Mouse (Mus musculus) erythroid progenitor cell, adult 5-6 weeks (primary cell): ENCODE measurements around the gene Mycbpap. TPM values are rescaled to one million over a fixed set of nuclear protein-coding genes. Genes with fewer than 3 reads are reported as not detected.

ENCODE experiments used
- ATAC-seq: replicated peaks from 2 replicates; pipeline ENCODE4 v1.8.0; 2016; ENCODE audit warnings: moderate number of reproducible peaks, mild to moderate bottlenecking, moderate TSS enrichment, inconsistent platforms; ENCODE audit not compliant: poor library complexity, low FRiP score, severe bottlenecking
- total RNA-seq, 2 experiments: library from RNA; stranded (forward) in 1 of 2; stranded (reverse) in 1 of 2; fragments of 150-400 nt in 1 of 2; fragments of 186-747, 209-891 nt in 1 of 2; gene quantifications; 2 replicates each; pipeline versions ENCODE4 v1.2.3 to v1.2.4; 2015 to 2017; ENCODE audit warnings: low replicate concordance in 2 of 2

The Mycbpap gene
- total RNA-seq, 2 experiments from 2014 or later = not detected

DNA sequence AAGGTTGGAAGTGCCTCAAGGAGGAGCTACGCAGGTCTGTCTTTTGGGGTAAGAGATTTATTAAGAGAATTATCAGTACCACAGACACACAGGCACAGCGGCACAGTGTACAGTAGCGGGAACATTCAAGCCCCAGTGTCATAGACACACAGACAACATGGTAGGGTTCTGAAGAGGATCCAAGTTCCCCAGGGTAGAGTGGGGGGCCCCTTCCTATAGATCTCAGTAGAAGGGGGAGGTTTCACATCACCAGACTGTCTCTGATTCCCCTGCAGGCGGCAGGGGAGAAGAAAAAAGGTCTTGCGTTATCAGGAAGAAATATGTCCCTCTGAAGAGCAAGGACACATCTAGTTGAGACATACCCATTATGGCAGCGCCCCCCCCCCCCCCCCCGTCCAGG is 18.2 kb upstream of the Mycbpap start:
- no peak for ATAC-seq

DNA sequence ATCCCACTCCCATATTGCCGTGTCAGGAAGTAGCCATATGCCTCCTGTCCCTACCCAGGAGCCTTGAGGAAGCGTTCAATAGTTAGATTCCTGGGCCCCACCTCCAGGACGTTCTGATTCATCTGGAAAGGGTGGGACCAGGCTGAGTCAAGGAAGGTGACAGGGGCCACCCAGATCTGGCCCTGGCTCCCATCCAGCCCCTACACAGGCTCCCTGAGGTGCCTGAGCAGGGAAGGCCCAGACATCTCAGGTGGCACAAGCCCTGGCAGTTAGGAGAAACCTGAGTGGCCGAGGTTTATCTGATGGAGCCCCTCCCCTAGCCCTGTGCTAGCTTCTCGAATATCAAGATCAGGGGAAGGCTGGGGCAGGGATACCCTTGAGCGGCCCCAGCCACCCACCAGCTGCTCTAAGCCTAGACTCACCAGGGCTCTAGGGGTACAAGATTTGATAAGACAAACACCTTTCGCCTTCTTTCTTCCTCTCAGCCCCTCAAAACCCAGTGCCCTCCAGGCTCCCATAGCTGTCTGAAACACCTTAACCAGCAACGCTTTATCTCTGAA is 17.3 kb upstream of the Mycbpap start:
- ATAC-seq = no peak

DNA sequence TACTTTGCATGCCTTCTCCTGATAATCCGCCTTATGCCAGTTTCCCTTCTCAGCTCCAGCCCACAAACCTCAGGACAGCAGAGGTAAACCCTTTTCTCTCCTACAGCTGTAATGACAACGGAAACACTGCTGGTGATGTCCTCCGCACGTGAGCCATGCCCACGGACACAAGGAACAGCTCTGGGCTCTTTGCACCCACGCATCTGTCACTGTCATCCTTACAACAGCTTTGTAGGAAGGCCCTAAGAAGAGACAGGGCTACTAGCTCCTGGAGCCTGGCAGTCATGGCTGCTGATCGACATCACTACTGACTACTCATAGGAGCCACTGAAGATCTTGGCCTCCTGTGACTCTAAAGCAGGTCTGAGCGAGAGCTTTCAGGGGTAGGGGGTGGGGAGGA is 11.6 kb upstream of the Mycbpap start:
- ATAC-seq = no peak

DNA sequence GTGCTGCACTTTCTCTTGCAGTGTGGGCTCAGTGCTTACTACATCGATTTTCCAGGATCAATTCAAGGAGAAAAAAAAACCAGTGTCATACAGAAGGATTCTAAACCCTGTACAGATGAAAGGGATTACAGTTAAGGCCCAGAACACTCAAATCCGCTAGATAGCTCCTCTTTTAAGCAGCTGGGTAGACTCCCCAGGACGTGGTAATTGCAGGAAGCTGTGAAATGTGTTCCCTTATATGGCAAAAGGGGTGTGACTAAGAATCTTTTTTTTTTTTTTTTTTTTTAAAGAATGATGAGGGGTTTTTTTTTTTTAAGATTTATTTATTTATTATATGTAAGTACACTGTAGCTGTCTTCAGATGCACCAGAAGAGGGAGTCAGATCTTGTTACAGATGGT is 7.3 kb upstream of the Mycbpap start:
- ATAC-seq = no peak

DNA sequence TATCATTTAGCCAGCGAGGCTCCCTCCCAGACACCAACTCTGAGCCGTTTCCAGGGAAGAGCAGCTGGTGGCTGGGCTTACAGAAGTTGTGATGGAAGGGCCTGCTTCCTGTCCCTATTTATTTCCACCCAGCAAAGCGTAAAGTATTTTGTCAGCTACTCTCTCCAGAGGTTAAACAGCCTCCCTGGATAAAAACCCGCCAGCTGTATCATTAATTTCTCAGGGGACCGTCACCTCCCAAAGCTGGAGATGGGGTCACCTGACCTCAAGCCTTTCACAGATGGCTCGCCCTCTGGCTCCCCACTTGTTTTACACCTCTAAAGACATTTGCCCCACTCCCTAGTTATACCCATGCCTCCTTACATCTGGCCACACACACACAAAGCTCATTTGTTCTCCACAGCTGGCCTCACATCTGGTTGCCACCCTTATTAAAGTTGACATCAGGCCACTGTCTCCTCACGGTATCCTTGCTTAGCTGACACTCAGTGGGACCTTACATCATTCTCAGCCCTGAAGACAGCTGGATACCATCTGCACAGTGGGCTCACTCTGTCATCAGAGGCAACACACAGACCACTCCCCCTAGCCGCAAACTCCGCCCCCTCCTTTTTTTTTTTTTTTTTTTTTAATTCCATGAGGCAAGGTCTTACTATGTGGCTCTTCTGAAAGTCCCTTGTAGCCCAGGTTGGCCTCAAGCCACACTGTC is 4.8 kb upstream of the Mycbpap start:
- no peak for ATAC-seq

DNA sequence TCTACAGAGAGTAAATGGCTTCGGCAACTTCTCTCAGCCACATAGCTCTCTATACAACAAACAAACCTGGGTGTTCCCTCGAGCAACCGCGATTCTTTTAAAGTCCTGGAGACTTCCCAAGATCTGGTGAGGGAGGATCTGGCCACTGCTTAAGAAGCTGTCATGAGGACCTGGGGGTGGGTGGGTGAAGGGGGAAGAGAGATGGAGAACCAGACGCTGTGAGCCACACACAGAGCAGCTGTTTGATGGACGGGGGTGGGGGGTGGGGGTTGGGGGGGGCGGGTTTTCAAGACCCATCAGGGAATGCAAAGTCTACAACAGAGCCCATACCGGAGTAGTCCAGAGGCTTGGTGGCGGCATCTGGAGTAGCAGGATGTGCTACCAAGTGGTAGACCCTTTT is 8.1 kb downstream of the Mycbpap start:
- no peak for ATAC-seq

DNA sequence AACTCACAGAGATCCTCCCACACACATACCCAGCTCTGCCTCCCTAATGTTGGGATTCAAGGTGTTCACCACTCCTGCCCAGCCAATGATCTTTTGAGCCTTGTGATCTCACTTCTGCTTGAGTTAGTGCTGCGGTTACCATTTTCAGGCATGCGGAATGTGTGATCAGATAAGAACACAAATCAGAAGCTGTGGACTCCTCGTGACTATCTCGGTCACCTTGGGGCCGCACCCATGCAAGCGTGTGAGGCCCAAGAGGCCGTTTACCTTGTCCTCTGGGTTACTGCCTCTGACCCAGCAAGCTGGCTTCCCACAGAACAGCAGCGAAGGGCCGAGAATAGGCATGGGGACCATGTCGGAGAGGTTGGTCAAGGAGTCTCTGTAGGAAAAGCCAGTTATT is 12.6 kb downstream of the Mycbpap start:
- no peak for ATAC-seq

DNA sequence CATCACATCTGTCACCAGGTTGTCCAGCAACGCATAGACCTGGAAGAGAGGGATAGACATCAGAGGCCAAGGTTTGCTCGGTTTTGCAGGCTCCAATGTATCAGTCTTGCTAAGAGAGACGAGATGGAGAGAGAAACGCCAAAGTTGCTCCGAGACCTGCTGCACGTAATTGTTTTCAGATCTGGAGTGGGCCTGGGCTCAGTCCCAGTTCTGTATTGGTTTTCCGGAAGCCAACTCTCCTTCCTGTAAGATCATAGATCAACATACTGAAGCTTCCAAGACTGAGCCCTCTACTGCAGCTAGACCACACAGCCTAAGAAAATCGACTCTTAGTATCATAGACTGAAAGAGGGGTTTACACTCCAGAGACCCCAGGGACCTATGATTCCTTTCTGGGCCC is 20.1 kb downstream of the Mycbpap start:
- no peak for ATAC-seq

DNA sequence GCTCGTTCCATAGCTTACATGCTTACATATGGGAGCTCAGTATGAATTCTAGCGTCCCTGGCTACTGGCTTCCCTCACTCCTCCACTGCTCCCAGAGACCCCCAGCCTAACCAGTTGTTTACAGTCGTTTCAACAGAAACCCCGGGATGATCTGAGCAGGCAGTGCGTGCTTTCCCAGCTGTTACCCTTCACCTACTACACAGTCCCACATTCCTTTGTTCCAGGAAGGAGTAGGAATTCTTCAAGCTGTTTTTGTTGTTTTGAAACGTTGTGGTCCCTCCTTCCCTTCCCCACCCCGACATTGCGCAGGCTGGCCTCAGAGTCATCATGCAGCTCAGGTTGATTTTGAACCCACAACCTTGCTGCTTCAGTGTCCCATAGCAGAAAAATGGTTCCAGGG is 21.2 kb downstream of the Mycbpap start:
- no peak for ATAC-seq

DNA sequence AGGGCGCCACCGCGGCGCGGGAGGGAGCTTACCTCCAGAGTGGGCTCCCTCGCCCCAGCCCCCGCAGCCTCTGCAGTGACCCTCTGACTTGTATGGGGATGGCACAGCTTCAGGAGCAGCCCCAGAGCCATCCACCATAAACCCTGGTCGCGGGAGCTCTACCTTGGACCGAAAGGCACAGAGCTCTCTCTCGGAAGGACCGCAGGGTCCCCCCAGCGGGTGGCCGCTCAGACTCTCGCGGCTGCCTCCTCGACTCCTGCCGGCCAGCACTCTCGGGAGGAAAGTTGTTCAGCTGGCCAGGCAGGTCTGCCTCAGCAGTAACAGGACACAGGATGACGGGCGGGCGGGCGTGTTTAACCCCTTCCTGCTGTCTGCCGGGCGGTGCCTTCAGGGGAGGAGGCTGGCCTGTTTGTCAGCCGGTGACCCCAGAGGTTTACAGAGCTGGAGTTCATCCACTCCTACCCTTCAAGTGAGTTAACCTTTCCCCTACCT is 21.8 kb downstream of the Mycbpap start, which contains the start of gene Epn3:
Epn3 (minus strand) TSS at position 314 of the 492 bp plus-strand sequence.
- 0 out of 2 replicates have a peak, but pooled peaks have one; percentile 20 for ATAC-seq

DNA sequence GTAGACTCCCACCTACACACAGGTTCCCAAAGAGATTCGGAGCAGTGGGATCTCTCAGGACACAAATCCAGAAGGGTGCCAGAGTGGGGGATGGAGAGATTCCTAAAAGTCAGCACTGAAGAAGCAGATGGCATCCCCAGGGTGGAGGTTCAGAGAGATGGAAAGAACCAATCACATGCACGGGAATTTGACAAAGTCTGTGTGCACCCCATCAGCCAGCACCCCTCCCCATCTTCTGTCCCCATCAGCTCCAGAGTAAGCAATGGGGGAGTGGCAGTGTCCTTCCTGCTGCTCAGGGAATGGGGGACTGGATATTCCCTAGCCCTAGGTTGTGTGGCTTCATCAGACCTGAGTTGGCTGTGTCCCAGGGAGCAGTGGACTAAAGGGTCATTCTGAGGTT is 22.5 kb downstream of the Mycbpap start:
- ATAC-seq = no peak

DNA sequence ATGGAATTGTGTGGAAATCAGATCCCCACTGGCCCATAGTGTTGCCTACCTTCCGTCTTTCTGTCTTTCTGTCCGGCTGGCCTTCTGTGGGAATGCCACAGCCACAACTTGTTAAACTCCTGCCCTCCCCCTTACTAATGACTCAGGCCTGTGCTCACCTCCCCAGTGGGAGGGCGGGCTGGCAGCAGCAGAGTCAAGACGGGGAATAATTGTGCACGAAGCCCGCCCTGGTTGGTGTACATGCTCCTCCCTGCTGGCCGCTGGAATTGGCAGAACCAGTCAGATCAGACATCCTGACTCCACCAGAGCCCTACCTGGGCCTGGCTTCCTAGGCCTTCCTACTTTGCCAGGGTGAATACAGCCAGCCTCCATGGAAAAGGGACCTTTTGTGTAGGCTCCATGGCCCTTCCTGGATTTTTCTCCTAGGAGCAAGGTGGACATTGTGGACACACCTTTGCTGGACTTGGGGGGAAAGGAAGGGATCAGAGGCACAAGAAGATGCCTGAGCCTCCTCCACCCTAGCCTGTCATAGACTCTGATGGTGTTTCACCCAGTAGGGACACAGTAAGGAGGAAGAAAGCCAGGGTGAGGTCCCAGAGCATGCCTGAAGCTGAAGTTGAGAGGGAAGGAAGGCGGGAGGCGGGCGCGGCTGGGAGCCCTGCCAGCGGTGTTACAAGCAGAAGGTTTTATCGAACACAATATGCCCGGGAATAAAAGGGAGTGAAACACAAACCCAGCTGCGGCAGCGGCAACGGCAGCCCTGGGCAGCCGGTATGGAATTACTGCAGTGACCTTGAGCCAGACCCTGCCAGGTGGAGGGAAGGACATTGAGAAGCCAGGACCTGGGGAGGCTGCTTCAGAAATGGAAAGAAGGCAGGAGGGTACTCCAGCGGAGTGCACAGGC is 23.2 kb downstream of the Mycbpap start:
- ATAC-seq = no peak

DNA sequence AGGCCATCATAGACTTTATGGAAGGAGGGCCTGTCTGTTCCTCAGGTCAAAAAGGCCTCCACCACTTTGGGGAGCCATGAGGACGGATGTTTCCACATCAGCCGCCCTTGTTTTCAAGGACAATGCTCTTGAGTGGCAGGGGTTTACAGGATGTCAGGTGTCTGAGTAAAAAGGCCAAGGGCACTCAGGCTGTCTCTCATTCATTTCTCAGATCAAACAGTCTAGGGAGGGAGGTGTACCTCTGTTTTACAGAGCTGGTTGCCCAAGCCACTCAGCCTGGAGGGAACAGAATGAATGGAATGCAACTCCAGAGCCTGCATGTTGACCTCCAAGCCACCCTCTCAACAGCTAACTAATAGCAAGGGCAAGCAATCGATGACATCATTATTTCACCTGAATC is 26.1 kb downstream of the Mycbpap start:
- no peak for ATAC-seq

DNA sequence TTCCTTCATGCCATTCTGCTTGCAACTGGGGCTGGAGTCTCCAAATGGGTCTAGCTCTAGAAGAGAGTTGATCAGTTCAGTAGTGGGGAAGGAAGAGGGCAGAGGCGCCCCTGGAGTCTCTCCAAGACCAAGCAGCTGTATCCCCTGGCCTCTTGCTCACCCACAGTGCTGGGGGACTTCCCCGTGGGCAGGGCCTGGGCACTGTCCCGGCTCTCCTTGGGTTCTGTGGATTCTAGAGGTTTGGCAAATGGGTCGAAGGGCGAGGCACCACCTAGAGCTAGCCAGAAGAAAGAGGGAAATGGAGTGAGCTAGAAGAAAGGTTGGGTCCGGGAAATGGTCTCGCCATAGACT is 29.8 kb downstream of the Mycbpap start:
- no peak for ATAC-seq

DNA sequence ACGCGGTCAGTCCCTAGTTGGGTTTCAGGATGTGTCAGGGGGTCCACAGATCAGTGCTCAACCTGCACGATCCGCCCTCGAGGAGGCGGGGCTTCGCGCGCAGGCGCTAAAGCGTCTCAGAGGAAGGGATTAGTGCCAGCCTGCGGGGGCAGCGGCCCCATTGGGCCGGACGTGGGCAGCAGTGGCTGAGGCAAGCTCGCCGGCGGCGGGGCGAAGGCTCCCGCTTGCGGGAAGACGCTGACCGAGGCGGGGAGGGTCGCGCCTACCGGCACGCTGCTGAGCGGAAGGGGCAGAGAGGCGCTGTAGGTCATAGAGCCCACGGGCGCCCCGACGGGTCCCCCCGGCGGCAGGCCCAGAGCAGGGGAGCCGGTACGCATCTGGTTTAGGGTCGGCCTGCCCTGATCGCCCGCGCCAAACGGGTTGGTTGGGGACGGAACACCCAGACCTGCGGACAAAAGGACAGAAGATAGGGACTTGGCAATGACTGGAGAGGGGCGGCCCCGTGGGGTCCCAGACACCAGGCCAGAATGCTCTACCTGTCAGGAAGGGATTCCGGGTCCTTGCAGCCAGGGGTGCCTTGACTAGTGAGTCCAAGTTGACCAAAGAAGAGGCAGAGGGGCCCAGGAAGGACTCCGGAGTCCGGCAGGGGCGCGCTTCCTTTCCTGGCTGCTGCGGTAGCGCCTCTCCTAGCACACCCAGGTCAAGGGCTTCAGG is 30.4 kb downstream of the Mycbpap start:
- ATAC-seq = no peak

DNA sequence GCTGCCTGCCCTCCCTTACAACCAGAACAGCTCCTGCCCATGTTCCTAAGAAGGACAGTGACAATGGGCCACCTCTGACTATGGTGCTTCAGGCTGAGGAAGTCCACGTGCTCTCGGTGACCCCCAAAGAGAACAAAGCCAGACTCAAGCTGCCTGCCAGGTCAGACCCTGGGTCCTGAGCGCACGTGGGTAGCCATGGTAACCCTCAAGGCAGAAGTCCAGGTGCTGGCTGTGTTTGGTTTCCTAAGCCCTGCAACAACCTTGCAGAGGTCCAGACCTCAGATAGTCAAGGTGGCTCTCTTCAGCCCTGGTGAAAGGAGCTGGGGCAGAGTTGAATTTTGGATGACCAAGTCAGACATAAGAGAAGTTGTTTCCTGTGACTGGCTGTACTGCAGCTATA is 31.8 kb downstream of the Mycbpap start:
- ATAC-seq = no peak

DNA sequence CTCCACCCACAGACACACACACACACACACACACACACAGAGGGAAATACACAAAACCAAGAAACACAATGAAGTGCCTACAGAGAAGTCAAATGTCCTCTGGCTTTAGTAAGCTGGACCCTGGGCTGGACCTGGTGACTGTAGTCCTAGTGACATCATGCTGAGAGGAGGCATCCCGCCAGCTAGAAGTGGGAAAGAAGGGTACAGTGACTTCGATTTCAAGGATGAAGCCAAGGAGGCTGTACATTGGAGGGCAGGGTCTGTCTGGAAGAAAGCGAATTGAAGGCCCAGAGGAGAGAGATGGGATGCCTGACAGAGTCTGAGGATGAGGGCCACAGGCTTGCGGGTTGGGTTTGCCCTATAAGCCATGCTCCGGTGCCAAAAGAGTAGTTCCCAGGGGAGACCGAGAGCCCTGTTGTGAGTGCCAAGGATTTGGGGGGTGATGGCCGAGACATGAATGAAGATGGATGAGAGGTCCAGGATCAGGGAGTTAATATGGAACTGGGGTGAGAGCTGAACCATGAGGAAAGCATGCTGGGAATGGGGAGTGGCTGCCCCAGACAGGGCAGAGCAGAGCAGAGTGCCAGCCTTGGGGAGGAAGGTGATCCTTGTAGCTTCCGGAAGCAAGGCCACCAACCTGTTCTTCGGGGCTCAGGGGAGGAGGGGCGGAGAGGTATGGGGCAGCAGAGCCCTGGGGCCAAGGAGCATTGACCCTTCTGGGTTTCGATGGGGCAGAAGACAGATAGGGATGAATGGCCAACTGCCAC is 32.6 kb downstream of the Mycbpap start:
- no peak for ATAC-seq

DNA sequence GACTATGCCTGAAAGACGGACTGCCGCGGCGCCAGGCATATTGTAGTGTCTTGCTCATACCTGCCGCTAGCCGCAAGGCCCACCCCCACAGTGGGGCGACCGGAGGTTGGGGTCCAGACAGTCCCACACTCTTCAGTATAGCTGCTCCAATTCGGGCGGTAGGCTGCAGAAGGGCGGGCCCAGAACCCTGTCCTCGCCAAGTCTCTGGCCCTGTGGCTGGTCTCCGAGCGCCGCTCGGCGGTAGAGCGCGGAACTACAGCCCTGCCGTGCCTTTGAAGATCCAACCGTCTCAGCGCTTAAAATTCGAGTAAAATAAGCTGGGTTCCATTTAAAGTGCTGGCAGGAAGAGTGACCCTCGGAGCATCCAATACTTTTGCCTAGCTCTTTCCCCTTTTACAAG is 35.5 kb downstream of the Mycbpap start, which contains the start of gene Spata20:
Spata20 (minus strand) TSS at position 179 of the 400 bp plus-strand sequence.
- peak; percentile 77 for ATAC-seq

DNA sequence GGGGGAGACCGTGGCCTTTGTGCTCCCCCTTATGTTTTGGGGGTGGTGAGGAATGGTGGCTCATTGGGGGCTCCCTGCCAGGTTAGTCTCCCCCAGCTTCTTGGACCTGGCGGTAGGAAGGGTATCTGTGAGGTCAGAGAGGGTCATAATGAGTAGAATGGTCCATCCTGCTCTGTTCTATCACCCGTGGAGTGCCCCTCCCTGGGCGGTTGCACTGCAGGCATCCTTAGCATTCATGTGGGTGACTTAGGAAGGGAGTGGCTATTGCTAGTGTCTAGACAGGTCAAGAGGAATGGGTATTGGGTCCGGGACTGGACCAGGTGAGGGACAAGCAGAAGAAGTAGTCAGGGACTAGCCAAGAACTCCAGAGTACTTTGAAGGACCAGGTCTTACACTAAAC is 36.3 kb downstream of the Mycbpap start:
- no peak for ATAC-seq
